Mouse (Mus musculus): ENCODE measurements around the gene Flt3l. TPM values are rescaled to one million over a fixed set of nuclear protein-coding genes. Genes with fewer than 3 reads are reported as not detected.
"Not testable (repeated sequence)": the region's sequence is repeated elsewhere in the genome, so short reads cannot be mapped to it uniquely, and the experiment has no call there.

Flt3l gene
- polyA plus RNA-seq, 1 experiment from 2014 or later, result 2.3 TPM

GRCm38 (mm10) chr7:45097479-45097878 lies 38.8 kb downstream of the Flt3l start:
- H3K9ac ChIP-seq (replicated peaks), result no peak overlapping the region
- peak; percentile 31; the same call in 1 of the 2 replicates for TF ChIP-seq EP300 (IDR thresholded peaks at IDR 0.05; ENCODE audit: low read depth)
- no peak for TF ChIP-seq CTCF (IDR thresholded peaks at IDR 0.05; ENCODE audit: low read depth)
- 0 out of 2 replicates have a peak overlapping the region, but pooled peaks have one; percentile 4 for H3K4me2 ChIP-seq (ENCODE audit: low read depth, low read length)
- H3K36me3 ChIP-seq (replicated peaks; ENCODE audit: insufficient read depth, low read length), result no peaks in the 10 kb centered on the region; the same call in 1 of the 2 replicates
- WGBS (ENCODE audit: insufficient replicate concordance), result 21% methylated on average over 6 of the region's 6 CpGs
- no peaks in the 10 kb centered on the region for H3K27me3 ChIP-seq (ENCODE audit: insufficient read depth, low read length)
- H3K4me1 ChIP-seq (ENCODE audit: insufficient read depth), result peaks cover 12% of the 10 kb centered on the region
- peak overlapping the region; percentile 62 for H3K27ac ChIP-seq (ENCODE audit: low read depth)
- no peak overlapping the region for H3K4me3 ChIP-seq (ENCODE audit: low read depth, low read length)
- H3K9me3 ChIP-seq (ENCODE audit: low read length), result no peaks in the 10 kb centered on the region
- peak; percentile 52; the same call in 1 of the 2 replicates for ATAC-seq
- no peak for DNase-seq

DNA sequence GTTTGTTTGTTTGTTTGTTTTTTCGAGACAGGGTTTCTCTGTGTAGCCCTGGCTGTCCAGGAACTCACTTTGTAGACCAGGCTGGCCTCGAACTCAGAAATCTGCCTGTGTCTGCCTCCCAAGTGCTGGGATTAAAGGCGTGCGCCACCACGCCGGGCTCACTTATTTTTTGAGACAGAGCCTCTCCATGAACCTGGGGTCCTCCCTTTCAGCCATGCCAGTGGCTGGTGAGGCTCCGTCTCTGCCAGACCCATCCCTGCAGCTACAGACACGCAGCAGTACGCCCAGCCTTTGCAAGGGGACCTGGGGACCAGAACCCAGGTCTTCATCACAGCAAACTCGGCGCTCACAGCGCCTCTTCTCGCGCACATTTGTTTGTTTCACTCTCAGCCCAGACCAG lies 40.3 kb downstream of the Flt3l start:
- not testable (repeated sequence) for ATAC-seq; H3K27ac ChIP-seq (ENCODE audit: low read depth); H3K36me3 ChIP-seq (replicated peaks; ENCODE audit: insufficient read depth, low read length); H3K9me3 ChIP-seq (ENCODE audit: low read length); H3K9ac ChIP-seq (replicated peaks); H3K4me2 ChIP-seq (ENCODE audit: low read depth, low read length); DNase-seq; H3K4me3 ChIP-seq (ENCODE audit: low read depth, low read length); H3K27me3 ChIP-seq (ENCODE audit: insufficient read depth, low read length)
- H3K4me1 ChIP-seq (ENCODE audit: insufficient read depth), result peaks cover 12% of the 10 kb centered on the region; the same call in 1 of the 2 replicates
- 90% methylated on average over 14 of the region's 14 CpGs for WGBS (ENCODE audit: insufficient replicate concordance)

- Histone ChIP-seq H3K9me3 (ENCODE audit: low read length) (no peaks in the 10 kb centered on the region), H3K4me3 (ENCODE audit: low read depth, low read length) (no peak overlapping the region), H3K36me3 (replicated peaks; ENCODE audit: insufficient read depth, low read length) (no peaks in the 10 kb centered on the region; the same call in 1 of the 2 replicates), H3K4me1 (ENCODE audit: insufficient read depth) (peaks cover 12% of the 10 kb centered on the region; the same call in 1 of the 2 replicates), H3K27ac (ENCODE audit: low read depth) (no peak overlapping the region), H3K4me2 (ENCODE audit: low read depth, low read length) (no peak overlapping the region), H3K9ac (replicated peaks) (no peak overlapping the region), H3K27me3 (ENCODE audit: insufficient read depth, low read length) (no peaks in the 10 kb centered on the region)
- DNase-seq, result no peak
- TF ChIP-seq EP300 (IDR thresholded peaks at IDR 0.05; ENCODE audit: low read depth) (no peak), CTCF (IDR thresholded peaks at IDR 0.05; ENCODE audit: low read depth) (no peak)
- 76% methylated on average over 3 of the region's 6 CpGs for WGBS (ENCODE audit: insufficient replicate concordance)
- 0 out of 2 replicates have a peak, but pooled peaks have one; percentile 9 for ATAC-seq
Measured at GRCm38 (mm10) chr7:45095367-45095766, 40.9 kb downstream of the Flt3l start.

DNA sequence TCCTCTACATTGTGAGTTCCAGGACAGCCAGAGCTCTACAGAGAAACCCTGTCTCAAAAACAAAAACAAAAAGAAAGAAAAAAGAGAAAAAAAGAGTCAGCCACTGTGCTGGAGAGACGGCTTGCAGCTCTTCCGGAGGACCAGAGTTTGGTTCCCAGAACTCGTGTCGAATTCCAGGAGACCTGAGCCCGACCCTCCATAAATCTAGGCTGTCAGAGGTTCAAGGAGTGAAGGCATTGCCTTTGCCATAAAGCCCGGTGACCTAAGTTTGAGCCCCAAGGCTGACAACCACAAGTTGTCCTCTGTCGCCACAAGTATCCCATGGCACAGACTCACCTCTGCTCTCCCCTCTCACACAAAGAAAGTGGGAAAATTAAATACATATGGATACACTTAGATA lies 42.1 kb downstream of the Flt3l start:
- no peaks in the 10 kb centered on the region for H3K27me3 ChIP-seq (ENCODE audit: insufficient read depth, low read length)
- peaks cover 12% of the 10 kb centered on the region; the same call in 1 of the 2 replicates for H3K4me1 ChIP-seq (ENCODE audit: insufficient read depth)
- TF ChIP-seq CTCF (IDR thresholded peaks at IDR 0.05; ENCODE audit: low read depth) (no peak), EP300 (IDR thresholded peaks at IDR 0.05; ENCODE audit: low read depth) (no peak)
- H3K9me3 ChIP-seq (ENCODE audit: low read length), result no peaks in the 10 kb centered on the region
- H3K9ac ChIP-seq (replicated peaks), result no peak overlapping the region
- no peak overlapping the region for H3K4me2 ChIP-seq (ENCODE audit: low read depth, low read length)
- no peak for ATAC-seq
- WGBS (ENCODE audit: insufficient replicate concordance), result 60% methylated on average over 7 of the region's 7 CpGs
- H3K36me3 ChIP-seq (replicated peaks; ENCODE audit: insufficient read depth, low read length), result no peaks in the 10 kb centered on the region; the same call in 1 of the 2 replicates
- DNase-seq, result no peak
- H3K27ac ChIP-seq (ENCODE audit: low read depth), result no peak overlapping the region
- H3K4me3 ChIP-seq (ENCODE audit: low read depth, low read length), result no peak overlapping the region

- Histone ChIP-seq H3K9ac (replicated peaks) (no peak overlapping the region), H3K4me3 (ENCODE audit: low read depth, low read length) (no peak overlapping the region), H3K4me2 (ENCODE audit: low read depth, low read length) (no peak overlapping the region), H3K36me3 (replicated peaks; ENCODE audit: insufficient read depth, low read length) (no peaks in the 10 kb centered on the region; the same call in 1 of the 2 replicates), H3K9me3 (ENCODE audit: low read length) (no peaks in the 10 kb centered on the region), H3K27me3 (ENCODE audit: insufficient read depth, low read length) (no peaks in the 10 kb centered on the region), H3K27ac (ENCODE audit: low read depth) (no peak overlapping the region), H3K4me1 (ENCODE audit: insufficient read depth) (peaks cover 12% of the 10 kb centered on the region; the same call in 1 of the 2 replicates)
- ATAC-seq (peak; percentile 7; the same call in 1 of the 2 replicates), DNase-seq (no peak)
- TF ChIP-seq EP300 (IDR thresholded peaks at IDR 0.05; ENCODE audit: low read depth), result no peak
- 40% methylated on average over 18 of the region's 18 CpGs for WGBS (ENCODE audit: insufficient replicate concordance)
Measured at GRCm38 (mm10) chr7:45093516-45093905, 42.7 kb downstream of the Flt3l start.

DNA sequence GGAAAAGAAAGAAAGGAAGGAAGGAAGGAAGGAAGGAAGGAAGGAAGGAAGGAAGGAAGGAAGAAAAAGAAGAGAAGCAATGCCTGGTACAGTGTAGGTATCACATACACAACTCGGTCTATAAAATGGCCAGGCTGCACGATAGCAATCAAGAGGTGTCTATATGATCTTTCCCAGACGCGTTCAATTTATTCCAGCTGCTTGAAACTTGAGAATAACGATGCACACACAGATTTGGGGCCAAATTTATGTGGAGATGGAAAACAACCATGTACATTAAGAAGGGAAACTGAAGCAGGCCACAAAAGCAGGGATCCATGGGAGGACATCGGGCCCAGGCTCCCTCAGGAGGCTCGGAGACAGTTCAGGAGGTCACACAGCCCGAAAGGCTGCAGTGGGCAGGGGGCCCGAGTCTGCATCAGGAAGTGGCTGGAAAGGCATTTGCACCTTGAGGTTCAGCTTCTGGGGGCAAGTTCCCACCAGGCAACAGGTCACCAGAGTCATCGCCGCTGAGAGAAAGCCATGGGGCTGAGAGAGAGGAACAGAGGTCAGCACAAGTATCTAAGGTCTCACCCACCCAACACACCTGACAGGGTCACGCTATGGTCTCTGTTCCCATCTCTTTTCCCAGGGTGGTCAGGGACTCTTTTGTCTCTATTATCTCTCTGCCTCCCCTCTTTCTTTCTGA lies 43.3 kb downstream of the Flt3l start:
- H3K4me1 ChIP-seq (ENCODE audit: insufficient read depth), result peaks cover 12% of the 10 kb centered on the region; the same call in 1 of the 2 replicates
- no peak overlapping the region for H3K4me3 ChIP-seq (ENCODE audit: low read depth, low read length)
- no peak overlapping the region for H3K9ac ChIP-seq (replicated peaks)
- H3K27ac ChIP-seq (ENCODE audit: low read depth), result no peak overlapping the region
- WGBS (ENCODE audit: insufficient replicate concordance), result 56% methylated on average over 12 of the region's 12 CpGs
- no peaks in the 10 kb centered on the region for H3K9me3 ChIP-seq (ENCODE audit: low read length)
- no peaks in the 10 kb centered on the region for H3K27me3 ChIP-seq (ENCODE audit: insufficient read depth, low read length)
- TF ChIP-seq EP300 (IDR thresholded peaks at IDR 0.05; ENCODE audit: low read depth) (no peak), CTCF (IDR thresholded peaks at IDR 0.05; ENCODE audit: low read depth) (no peak)
- H3K4me2 ChIP-seq (ENCODE audit: low read depth, low read length), result no peak overlapping the region
- no peaks in the 10 kb centered on the region; the same call in 1 of the 2 replicates for H3K36me3 ChIP-seq (replicated peaks; ENCODE audit: insufficient read depth, low read length)
- ATAC-seq (no peak), DNase-seq (no peak)

Data from liver, postnatal 0 days (tissue).